Mouse (Mus musculus) CH12.LX (cell line): Measurements from ENCODE around the gene Rfx2. TPM values are rescaled to one million over a fixed set of nuclear protein-coding genes. Genes with fewer than 3 reads are reported as not detected.

ENCODE experiments used
- DNase-seq: peaks from one replicate; pipeline ENCODE4 v3.0.0-alpha.2; 2013; ENCODE audit errors: extremely low read depth
- H3K27ac ChIP-seq: 2 replicates; pipeline ENCODE4 v1.5.1; 2012; ENCODE audit warnings: low read depth, mild to moderate bottlenecking, control low read depth, moderate library complexity; ENCODE audit not compliant: insufficient read depth
- H3K27me3 ChIP-seq: replicated peaks from 2 replicates; pipeline ENCODE3; 2012; ENCODE audit warnings: inconsistent platforms
- H3K36me3 ChIP-seq, 2 experiments: replicated peaks in 1 of 2; 2 replicates each; pipeline versions ENCODE3 to v1.6.1; 2012; ENCODE audit warnings: inconsistent platforms in 1 of 2, low read length in 1 of 2, mild to moderate bottlenecking in 1 of 2, mixed read lengths in 1 of 2, moderate library complexity in 1 of 2; ENCODE audit not compliant: control insufficient read depth in 1 of 2, insufficient read depth in 1 of 2
- H3K4me1 ChIP-seq, 2 experiments: 2 replicates each; pipeline ENCODE4 v1.6.1; 2012; ENCODE audit warnings: inconsistent platforms in 1 of 2, moderate library complexity in 1 of 2; ENCODE audit not compliant: insufficient read depth in 2 of 2, control insufficient read depth in 1 of 2
- H3K4me2 ChIP-seq: 2 replicates; pipeline ENCODE4 v1.6.1; 2012; ENCODE audit warnings: low read depth, mild to moderate bottlenecking, control low read depth; ENCODE audit not compliant: poor library complexity, insufficient read depth, severe bottlenecking
- H3K4me3 ChIP-seq, 3 experiments: fragments of 150-350 bp in 1 of 3; sonication (generic) in 1 of 3; replicated peaks in 1 of 3; 2 replicates each; pipeline versions ENCODE3 to v1.5.1; 2011 to 2012; ENCODE audit warnings: low read depth in 2 of 3, low read length in 2 of 3, mild to moderate bottlenecking in 2 of 3, moderate library complexity in 2 of 3, control low read depth in 1 of 3, improper control_type of control experiment in 1 of 3, inconsistent platforms in 1 of 3, mixed read lengths in 1 of 3; ENCODE audit not compliant: poor library complexity in 1 of 3
- H3K79me2 ChIP-seq: replicated peaks from 2 replicates; pipeline ENCODE4 v1.6.1; 2012; ENCODE audit warnings: mild to moderate bottlenecking, moderate library complexity; ENCODE audit not compliant: control insufficient read depth, poor library complexity, insufficient read depth, severe bottlenecking; ENCODE audit errors: extremely low read depth
- H3K9ac ChIP-seq: 2 replicates; pipeline ENCODE4 v1.6.1; 2012; ENCODE audit warnings: low read depth, mild to moderate bottlenecking, control low read depth, moderate library complexity; ENCODE audit not compliant: insufficient read depth
- H3K9me3 ChIP-seq: replicated peaks from 2 replicates; pipeline ENCODE3; 2012; ENCODE audit warnings: low read length, inconsistent platforms, mixed read lengths
- CHD2 ChIP-seq: IDR thresholded peaks from 2 replicates; pipeline ENCODE4 v1.6.1; 2011; ENCODE audit warnings: low read length, improper control_type of control experiment
- E2F4 ChIP-seq: IDR thresholded peaks from 2 replicates; pipeline ENCODE4 v1.6.1; 2011; ENCODE audit warnings: low read depth, low read length, improper control_type of control experiment; ENCODE audit not compliant: insufficient replicate concordance
- ETS1 ChIP-seq: conservative IDR thresholded peaks from 2 replicates; pipeline ENCODE4 v1.6.1; 2012; ENCODE audit warnings: low read depth, mild to moderate bottlenecking, inconsistent platforms, low read length, improper control_type of control experiment, moderate library complexity
- JUN ChIP-seq: IDR thresholded peaks from 2 replicates; pipeline ENCODE4 v1.6.1; 2011; ENCODE audit warnings: low read depth, mild to moderate bottlenecking, low read length, improper control_type of control experiment, moderate library complexity; ENCODE audit not compliant: insufficient read depth
- MXI1 ChIP-seq: IDR thresholded peaks from 2 replicates; pipeline ENCODE4 v1.6.1; 2011; ENCODE audit warnings: mild to moderate bottlenecking, low read depth, low read length, improper control_type of control experiment
- NRF1 ChIP-seq: IDR thresholded peaks from 2 replicates; pipeline ENCODE4 v1.6.1; 2014; ENCODE audit warnings: low read depth, mild to moderate bottlenecking, inconsistent platforms, low read length, improper control_type of control experiment, moderate library complexity
- RAD21 ChIP-seq: IDR thresholded peaks from 2 replicates; pipeline ENCODE4 v1.6.1; 2011; ENCODE audit warnings: low read depth, mild to moderate bottlenecking, low read length, improper control_type of control experiment, moderate library complexity
- RCOR1 ChIP-seq: conservative IDR thresholded peaks from 2 replicates; pipeline ENCODE4 v1.6.1; 2012; ENCODE audit warnings: low read depth, mild to moderate bottlenecking, inconsistent platforms, low read length, improper control_type of control experiment
- TBP ChIP-seq: conservative IDR thresholded peaks from 2 replicates; pipeline ENCODE4 v1.6.1; 2011; ENCODE audit warnings: low read depth, low read length, improper control_type of control experiment
- UBTF ChIP-seq: IDR thresholded peaks from 2 replicates; pipeline ENCODE4 v1.6.1; 2012; ENCODE audit warnings: low read depth, mild to moderate bottlenecking, inconsistent platforms, low read length, improper control_type of control experiment, moderate library complexity
- USF1 ChIP-seq: IDR thresholded peaks from 2 replicates; pipeline ENCODE4 v1.6.1; 2014; ENCODE audit warnings: low read depth, mild to moderate bottlenecking, inconsistent platforms, low read length, improper control_type of control experiment
- USF2 ChIP-seq: conservative IDR thresholded peaks from 2 replicates; pipeline ENCODE4 v1.6.1; 2011; ENCODE audit warnings: low read depth, low read length, improper control_type of control experiment
- ZMIZ1 ChIP-seq: IDR thresholded peaks from 2 replicates; pipeline ENCODE4 v1.6.1; 2012; ENCODE audit warnings: low read depth, mild to moderate bottlenecking, inconsistent platforms, low read length, improper control_type of control experiment
- ZNF384 ChIP-seq: IDR thresholded peaks from 2 replicates; pipeline ENCODE4 v1.6.1; 2012; ENCODE audit warnings: low read depth, low read length, improper control_type of control experiment, inconsistent platforms
- dilution Hi-C: fragments of 300-500 bp; cut with MboI; formaldehyde crosslinking; loops from 2 replicates; pipeline ENCODE4 v1.14.3; 2020; ENCODE audit warnings: low sequenced_read_pairs; ENCODE audit not compliant: extremely low pct_unique_long_range_greater_than_20kb, extremely low pct_ligation_motif_present
- in situ Hi-C: fragments of 300-500 bp; cut with MboI; formaldehyde crosslinking; loops from 3 replicates; pipeline ENCODE4 v1.14.3; 2019; ENCODE audit warnings: low sequenced_read_pairs, low pct_ligation_motif_present, low pct_unique_long_range_greater_than_20kb, mixed read lengths
- polyA plus RNA-seq: library from polyadenylated mRNA; unstranded; fragments of >175 nt; gene quantifications from 2 replicates; pipeline ENCODE4 v1.2.1, GENCODE M21; 2012; ENCODE audit warnings: low read depth; ENCODE audit not compliant: insufficient read length
- total RNA-seq, 2 experiments: library from RNA; depleted of rRNA; stranded (reverse); fragments of 300-350 nt in 1 of 2; fragments of >200 nt in 1 of 2; gene quantifications; 2 replicates each; pipeline ENCODE4 v1.2.3; 2012 to 2014

Rfx2 gene
- total and polyA plus RNA-seq, 3 experiments = 0.16 to 1.1 (median 0.34) TPM

DNA sequence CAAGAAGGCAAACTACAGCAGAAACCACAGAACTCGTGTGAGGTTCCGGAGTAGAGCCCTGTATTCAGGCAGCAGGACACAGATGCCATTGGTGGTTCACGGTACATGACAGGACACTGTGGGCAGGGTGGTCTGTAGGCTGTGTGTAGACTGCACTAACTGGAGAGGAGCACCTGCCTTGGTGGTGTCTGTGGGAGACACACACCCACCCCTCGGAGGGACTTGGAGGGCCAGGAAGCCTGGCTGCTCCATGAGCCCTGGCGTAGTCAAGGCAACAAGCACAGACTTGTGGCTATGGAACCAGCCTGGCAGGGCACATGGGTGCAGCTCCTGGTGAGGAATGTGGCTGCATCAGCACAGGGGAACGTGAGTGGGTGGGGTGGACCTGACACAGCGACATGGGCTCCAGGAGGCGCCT lies 11.1 kb downstream of the Rfx2 start:
- no peak for DNase-seq
- Histone ChIP-seq H3K4me1 (peaks cover 0 to 5% of the 10 kb centered on the region in 2 experiments; a peak in 2 of 4 replicates), H3K9ac (no peak overlapping the region), H3K27ac (no peak overlapping the region), H3K27me3 (peaks cover 81% of the 10 kb centered on the region), H3K36me3 (no peaks in the 10 kb centered on the region), H3K4me2 (no peak overlapping the region), H3K9me3 (no peaks in the 10 kb centered on the region), H3K79me2 (no peaks in the 10 kb centered on the region), H3K4me3 (no peak overlapping the region)
- no peak for TF ChIP-seq NRF1
- no peak for TF ChIP-seq UBTF
- dilution Hi-C loops = no loop called here
- in situ Hi-C loops = no loop called here

DNA sequence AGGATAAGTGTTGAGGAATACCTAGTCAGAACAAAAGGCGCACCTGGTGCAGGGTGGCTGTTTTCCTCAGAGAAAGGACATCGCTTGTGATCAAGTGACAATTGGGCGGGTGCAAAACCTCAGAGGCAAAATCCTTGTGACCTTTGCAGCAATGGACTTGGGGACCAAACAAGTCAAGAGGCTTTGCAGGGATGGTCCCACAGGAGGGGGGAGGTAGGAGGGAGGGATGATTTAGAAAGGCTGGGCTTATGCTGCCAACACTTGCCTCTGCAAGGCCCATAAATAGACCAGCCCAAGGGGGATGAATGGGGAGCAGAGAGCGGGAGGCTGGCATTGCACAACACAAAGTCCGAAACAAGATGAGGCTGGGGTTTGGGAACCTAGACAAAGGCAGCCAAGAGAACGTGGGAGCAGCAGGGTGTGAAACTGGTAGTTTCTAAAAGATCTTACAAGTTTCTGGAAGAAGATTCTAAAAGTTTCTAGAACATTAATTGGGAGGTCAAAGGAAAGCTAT lies 11.7 kb downstream of the Rfx2 start:
- DNase-seq = no peak
- H3K9ac ChIP-seq = no peak overlapping the region
- in situ Hi-C loops = no loop called here
- peaks cover 77% of the 10 kb centered on the region for H3K27me3 ChIP-seq
- peaks cover 0 to 5% of the 10 kb centered on the region in 2 experiments; a peak in 2 of 4 replicates for H3K4me1 ChIP-seq
- H3K4me2 ChIP-seq = peak overlapping the region; percentile 33; the same call in 1 of the 2 replicates
- no peaks in the 10 kb centered on the region for H3K79me2 ChIP-seq
- H3K4me3 ChIP-seq = no peak overlapping the region
- H3K36me3 ChIP-seq = no peaks in the 10 kb centered on the region
- dilution Hi-C loops = no loop called here
- H3K27ac ChIP-seq = no peak overlapping the region
- no peaks in the 10 kb centered on the region for H3K9me3 ChIP-seq
- TF ChIP-seq UBTF = no peak
- TF ChIP-seq TBP = no peak
- no peak for TF ChIP-seq JUN

GRCm38 (mm10) chr17:56818067-56818636 lies 12.7 kb downstream of the Rfx2 start:
- dilution Hi-C loops = no loop called here
- H3K79me2 ChIP-seq = no peaks in the 10 kb centered on the region
- peak; percentile 21 for DNase-seq
- H3K4me3 ChIP-seq = no peak overlapping the region
- in situ Hi-C loops = no loop called here
- H3K9ac ChIP-seq = no peak overlapping the region
- H3K27me3 ChIP-seq = peaks cover 73% of the 10 kb centered on the region
- no peaks in the 10 kb centered on the region for H3K9me3 ChIP-seq
- H3K4me1 ChIP-seq = peaks cover 0 to 5% of the 10 kb centered on the region in 2 experiments; a peak in 2 of 4 replicates
- no peaks in the 10 kb centered on the region for H3K36me3 ChIP-seq
- no peak for TF ChIP-seq E2F4
- no peak overlapping the region for H3K27ac ChIP-seq
- H3K4me2 ChIP-seq = no peak overlapping the region

- Histone ChIP-seq H3K4me3 (no peak overlapping the region), H3K4me2 (no peak overlapping the region), H3K4me1 (peaks cover 0 to 5% of the 10 kb centered on the region in 2 experiments; a peak in 2 of 4 replicates), H3K9me3 (no peaks in the 10 kb centered on the region), H3K9ac (no peak overlapping the region), H3K79me2 (no peaks in the 10 kb centered on the region), H3K27me3 (peaks cover 55% of the 10 kb centered on the region), H3K36me3 (no peaks in the 10 kb centered on the region), H3K27ac (no peak overlapping the region)
- dilution Hi-C loops = no loop called here
- TF ChIP-seq RAD21 (no peak), ETS1 (no peak), USF2 (no peak), ZNF384 (no peak), MXI1 (no peak), USF1 (no peak), CHD2 (no peak), RCOR1 (no peak), ZMIZ1 (no peak)
- no peak for DNase-seq
- in situ Hi-C loops = no loop called here
Measured at GRCm38 (mm10) chr17:56815057-56815345, 15.8 kb downstream of the Rfx2 start.
